Comparison of ENCODE assay signal across 8 mouse cellular contexts in genomic region chr6:120822307-120822928, GRCm38 (mm10). TPM values are rescaled to one million over a fixed set of nuclear protein-coding genes. Genes with fewer than 3 reads are reported as not detected.
DNase-seq lines count a peak whose midpoint lies in the region; ATAC-seq and TF ChIP-seq lines count a peak whose summit lies in the region.

TSS of gene Atp6v1e1 (minus strand) at chr6:120822793.

- WGBS in forebrain, embryonic 13.5 days: under 1% methylated on average over 41 of the region's 41 CpGs
- WGBS in large intestine, adult 2 months: under 1% methylated on average over 41 of the region's 41 CpGs
- WGBS in liver, postnatal 0 days (ENCODE audit: insufficient replicate concordance): under 1% methylated on average over 41 of the region's 41 CpGs
- under 1% methylated on average over 41 of the region's 41 CpGs for WGBS in neural tube, embryonic 14.5 days

- peak within 1 kb of the TSS; percentile 84 for H3K27ac ChIP-seq in forebrain, embryonic 13.5 days
- peak within 1 kb of the TSS; percentile 99 for H3K27ac ChIP-seq in liver, postnatal 0 days (ENCODE audit: low read depth)
- H3K27ac ChIP-seq in neural tube, embryonic 14.5 days (ENCODE audit: low read depth, low read length): peak within 1 kb of the TSS; percentile 83

- intact Hi-C loops in heart, postnatal 10 days (cut with DNase I): loop anchor here (10.0 kb wide), 1 partner anchor 288 kb away; the partner anchor contains the start of gene Hdhd5

- no peak for TF ChIP-seq CTCF in E14TG2a.4 (conservative IDR thresholded peaks at IDR 0.05; ENCODE audit: low read length)
- no peak for TF ChIP-seq CTCF in liver, postnatal 0 days (IDR thresholded peaks at IDR 0.05; ENCODE audit: low read depth)

- H3K4me1 ChIP-seq in E14TG2a.4 (replicated peaks; ENCODE audit: low read depth, low read length): peaks cover 53% of the 10 kb centered on the region
- H3K4me1 ChIP-seq in forebrain, embryonic 13.5 days: peaks cover 20% of the 10 kb centered on the region
- H3K4me1 ChIP-seq in liver, postnatal 0 days (ENCODE audit: insufficient read depth): peaks cover 18% of the 10 kb centered on the region
- H3K4me1 ChIP-seq in neural tube, embryonic 14.5 days (ENCODE audit: control insufficient read depth, insufficient read depth, low read length): peaks cover 6% of the 10 kb centered on the region; the same call in 1 of the 2 replicates

- no peaks in the 10 kb centered on the region for H3K9me3 ChIP-seq in E14TG2a.4 (ENCODE audit: low read length)
- H3K9me3 ChIP-seq in forebrain, embryonic 13.5 days (replicated peaks): no peaks in the 10 kb centered on the region
- H3K9me3 ChIP-seq in liver, postnatal 0 days (ENCODE audit: low read length): no peaks in the 10 kb centered on the region
- H3K9me3 ChIP-seq in neural tube, embryonic 14.5 days (ENCODE audit: control insufficient read depth, low read length): no peaks in the 10 kb centered on the region

- H3K4me3 ChIP-seq in E14TG2a.4 (replicated peaks; ENCODE audit: low read length): peak within 1 kb of the TSS; percentile 97
- H3K4me3 ChIP-seq in forebrain, embryonic 13.5 days: peak within 1 kb of the TSS; percentile 96
- H3K4me3 ChIP-seq in liver, postnatal 0 days (ENCODE audit: low read depth, low read length): peak within 1 kb of the TSS; percentile 100
- H3K4me3 ChIP-seq in neural tube, embryonic 14.5 days (ENCODE audit: low read depth, low read length): peak within 1 kb of the TSS; percentile 92

- peak within 1 kb of the TSS; percentile 84 for H3K4me2 ChIP-seq in forebrain, embryonic 13.5 days
- peak within 1 kb of the TSS; percentile 84 for H3K4me2 ChIP-seq in liver, postnatal 0 days (ENCODE audit: low read depth, low read length)
- peak within 1 kb of the TSS; percentile 76 for H3K4me2 ChIP-seq in neural tube, embryonic 14.5 days (ENCODE audit: low read depth, low read length)

- peaks cover 25% of the 10 kb centered on the region for H3K36me3 ChIP-seq in E14TG2a.4 (ENCODE audit: insufficient read depth, low read length)
- peaks cover 20% of the 10 kb centered on the region for H3K36me3 ChIP-seq in forebrain, embryonic 13.5 days (ENCODE audit: poor library complexity, severe bottlenecking)
- H3K36me3 ChIP-seq in liver, postnatal 0 days (replicated peaks; ENCODE audit: insufficient read depth, low read length): peaks cover 25% of the 10 kb centered on the region
- H3K36me3 ChIP-seq in neural tube, embryonic 14.5 days (ENCODE audit: control insufficient read depth, insufficient read depth, low read length): peaks cover 10% of the 10 kb centered on the region

- DNase-seq in c-Kit-positive CD71-positive TER-119-positive erythroid progenitor cells, embryonic 14.5 days (ENCODE audit: low spot score): peak; percentile 96
- DNase-seq in heart, postnatal 10 days: peak; percentile 96 to 97
- peak; percentile 94 for DNase-seq in large intestine, adult 2 months (ENCODE audit: low read depth, low spot score)
- peak; percentile 96 for DNase-seq in liver, postnatal 0 days
- peak; percentile 91 for DNase-seq in testis, postnatal 10 days (ENCODE audit: low spot score)

- H3K9ac ChIP-seq in forebrain, embryonic 13.5 days: peak within 1 kb of the TSS; percentile 83
- peak within 1 kb of the TSS; percentile 96 for H3K9ac ChIP-seq in liver, postnatal 0 days (replicated peaks)
- peak within 1 kb of the TSS; percentile 83 for H3K9ac ChIP-seq in neural tube, embryonic 14.5 days (replicated peaks; ENCODE audit: low read depth, low read length)

- no peaks in the 10 kb centered on the region for H3K27me3 ChIP-seq in E14TG2a.4 (ENCODE audit: insufficient read depth, low read length)
- peaks cover 3% of the 10 kb centered on the region; the same call in 1 of the 2 replicates for H3K27me3 ChIP-seq in forebrain, embryonic 13.5 days
- no peaks in the 10 kb centered on the region for H3K27me3 ChIP-seq in liver, postnatal 0 days (ENCODE audit: insufficient read depth, low read length)
- no peaks in the 10 kb centered on the region for H3K27me3 ChIP-seq in neural tube, embryonic 14.5 days (ENCODE audit: control insufficient read depth, insufficient read depth, low read length)

- ATAC-seq in forebrain, embryonic 13.5 days: peak; percentile 97
- peak; percentile 93 for ATAC-seq in liver, postnatal 0 days
- peak; percentile 97 for ATAC-seq in neural tube, embryonic 14.5 days (ENCODE audit: low read depth)

- peak; percentile 38; the same call in 1 of the 2 replicates for TF ChIP-seq EP300 in liver, postnatal 0 days (IDR thresholded peaks at IDR 0.05; ENCODE audit: low read depth)

RNA-seq across cellular contexts. Expression of gene Atp6v1e1, which starts in this region (rescaled TPM):
- 189 and 196 TPM in 2 replicates for polyA plus RNA-seq in forebrain, embryonic 13.5 days (2015; fragmentation: Nextera tagmentation; extraction: Ambion mirVana)
- total RNA-seq in heart, postnatal 10 days (2021): 100 to 1,000 TPM; 168 to 172 TPM
- polyA plus RNA-seq in large intestine, adult 2 months (2012; rRNA removed): 112 and 137 TPM in 2 replicates
- polyA plus RNA-seq in liver, postnatal 0 days (2015; fragmentation: Nextera tagmentation; extraction: Ambion mirVana): 193 and 199 TPM in 2 replicates
- polyA plus RNA-seq in neural tube, embryonic 14.5 days (2014; fragmentation: Nextera tagmentation; extraction: Ambion mirVana): 316 and 335 TPM in 2 replicates

Comparison
In these comparisons a context has a peak if more than half of its experiments do, and no peak if none do; other contexts are left out.
1. Peak in every context shown above with its lines: DNase-seq, ATAC-seq, H3K4me3 ChIP-seq and H3K27ac ChIP-seq.